Mouse (Mus musculus) inflammation-experienced regulatory T-cells, adult 6 months (primary cell): ENCODE data around the gene Snrpe. TPM values are rescaled to one million over a fixed set of nuclear protein-coding genes. Genes with fewer than 3 reads are reported as not detected.

Experiments
- ATAC-seq: one replicate; pipeline ENCODE4 v1.8.0; 2017
- polyA plus RNA-seq, 3 experiments: library from polyadenylated mRNA; unstranded; fragments of 100-300 nt; shearing (Covaris generic); gene quantifications; one replicate each; pipeline ENCODE4 v1.2.1; 2017

Gene Snrpe
- 100 to 1,000 TPM; 348 to 504 (median 400) TPM for polyA plus RNA-seq

GRCm38 (mm10) chr1:133609771-133610502 is at the start of gene Snrpe:
Gene Snrpe, minus strand, starts transcription at chr1:133610291.
- peak; percentile 99 for ATAC-seq

DNA sequence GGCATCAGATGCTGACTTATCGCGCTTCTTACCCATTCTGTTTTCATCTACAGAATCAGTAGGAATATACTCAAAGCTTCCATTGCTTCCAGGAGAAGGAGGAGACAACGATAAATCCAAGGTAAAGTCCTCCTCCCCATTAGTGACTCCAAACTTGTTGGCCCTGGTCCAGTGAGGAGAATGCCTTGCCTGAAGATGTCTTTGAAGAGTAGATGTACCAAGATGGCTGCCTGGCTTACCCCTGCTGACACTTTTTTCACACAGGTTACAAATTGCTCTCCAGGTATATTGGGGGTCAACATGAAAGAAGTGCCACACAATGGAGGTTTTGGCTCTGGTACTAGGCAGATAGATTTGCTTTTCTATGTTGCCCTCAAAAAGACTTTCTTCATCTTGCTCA is 48.8 kb upstream of the Snrpe start:
- ATAC-seq: no peak

DNA sequence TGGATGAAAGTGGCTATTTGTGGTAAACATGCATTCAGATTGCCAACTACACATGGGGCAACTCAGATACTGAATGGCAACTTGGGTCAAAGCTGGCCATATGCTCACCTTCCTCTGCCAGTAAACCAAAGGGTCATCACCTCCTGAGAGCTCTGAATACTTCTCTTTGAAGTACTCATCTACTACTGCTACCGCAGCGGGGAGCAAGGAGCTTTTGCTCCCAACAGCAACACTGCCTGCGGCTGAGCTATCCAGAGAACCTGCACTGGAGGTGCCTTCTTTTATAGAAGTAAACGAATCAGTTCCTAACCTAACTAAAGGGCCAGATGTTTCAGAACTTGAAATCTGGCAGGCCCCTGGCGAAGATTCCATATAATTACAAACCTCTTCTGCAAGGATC is 46.7 kb upstream of the Snrpe start:
- no peak for ATAC-seq

- no peak for ATAC-seq
Measured at GRCm38 (mm10) chr1:133653033-133653432, 42.9 kb upstream of the Snrpe start.

- ATAC-seq: peak; percentile 41
Measured at GRCm38 (mm10) chr1:133650288-133651055, 40.4 kb upstream of the Snrpe start.

DNA sequence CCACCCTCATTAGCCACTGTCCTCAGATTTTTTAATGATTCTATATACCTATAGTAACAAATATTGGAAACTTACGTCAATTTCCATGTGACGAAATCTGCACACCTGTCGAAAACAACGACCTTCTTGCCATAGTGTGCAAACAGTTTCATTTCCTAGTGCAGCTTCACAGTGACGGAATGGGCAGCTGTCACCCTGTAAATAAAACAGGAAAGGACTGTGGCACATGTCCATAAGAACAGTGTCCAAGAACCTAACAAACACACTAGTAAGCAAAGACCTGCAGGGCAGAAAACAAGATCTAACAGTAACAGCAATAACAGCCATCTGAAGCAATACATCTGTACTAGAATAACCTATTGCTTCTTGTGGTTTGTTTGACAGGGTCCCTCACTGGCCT is 35.6 kb upstream of the Snrpe start:
- ATAC-seq: no peak

GRCm38 (mm10) chr1:133641163-133641562 is 31.1 kb upstream of the Snrpe start:
- ATAC-seq: no peak

GRCm38 (mm10) chr1:133638517-133638916 is 28.4 kb upstream of the Snrpe start:
- no peak for ATAC-seq

GRCm38 (mm10) chr1:133632168-133632567 is 22.1 kb upstream of the Snrpe start:
- no peak for ATAC-seq

DNA sequence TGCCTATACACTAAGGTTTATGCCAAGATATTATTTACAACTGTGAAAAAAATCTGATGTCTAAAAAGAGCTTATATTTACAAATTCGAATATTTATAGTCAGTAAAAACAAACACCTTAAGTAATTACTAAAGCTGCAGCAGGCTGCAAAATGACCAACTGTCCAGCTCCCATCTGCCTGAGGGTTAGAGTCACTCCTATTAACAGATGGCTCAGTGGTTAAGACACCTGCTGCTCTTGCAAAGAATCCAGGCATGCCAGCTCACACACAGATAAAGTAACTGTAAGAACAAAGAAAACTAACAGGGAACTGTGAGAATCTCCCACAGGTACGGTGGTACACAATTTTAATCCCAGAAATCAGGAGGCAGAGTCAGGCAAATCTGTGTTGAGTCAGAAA is 15.0 kb upstream of the Snrpe start:
- no peak for ATAC-seq

GRCm38 (mm10) chr1:133618311-133618710 is 8.2 kb upstream of the Snrpe start:
- no peak for ATAC-seq

DNA sequence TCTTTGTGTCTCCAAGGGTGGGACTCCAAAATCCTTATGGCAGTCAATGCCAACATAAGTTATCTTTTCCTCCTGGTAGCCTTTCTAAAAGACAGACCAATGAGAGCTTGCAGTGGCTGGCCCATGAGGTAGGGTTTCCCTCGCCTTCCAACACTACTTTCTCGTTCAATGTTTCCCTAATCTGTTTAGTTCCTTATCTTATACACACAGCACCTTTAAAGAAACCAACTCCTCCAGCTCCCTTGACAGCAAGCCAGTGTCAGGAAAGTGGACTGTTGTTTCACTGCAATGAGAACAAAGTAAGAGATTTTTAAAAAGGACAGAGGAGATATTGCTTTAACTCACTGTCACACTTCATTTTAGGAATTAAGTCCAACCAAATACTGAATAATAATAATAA is 7.8 kb upstream of the Snrpe start:
- no peak for ATAC-seq

DNA sequence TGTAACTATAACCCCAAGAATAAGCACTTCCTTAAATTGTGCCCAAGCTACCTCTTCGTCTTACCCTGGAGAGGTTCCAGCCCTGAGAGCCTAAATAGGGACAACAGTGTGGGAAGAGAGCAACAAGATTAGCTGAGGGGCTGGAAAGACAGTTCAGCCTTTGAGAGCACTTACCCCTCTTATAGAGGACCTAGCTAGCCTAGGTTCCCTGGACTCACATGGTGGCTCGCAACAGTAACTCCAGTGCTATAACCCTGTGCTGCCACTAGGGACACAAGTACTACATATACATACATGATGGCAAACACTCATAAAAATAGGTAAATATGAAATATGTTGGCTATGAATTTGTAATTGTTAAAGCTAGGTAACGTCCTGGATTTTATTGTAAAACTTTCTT is 3.7 kb upstream of the Snrpe start:
- ATAC-seq: no peak

DNA sequence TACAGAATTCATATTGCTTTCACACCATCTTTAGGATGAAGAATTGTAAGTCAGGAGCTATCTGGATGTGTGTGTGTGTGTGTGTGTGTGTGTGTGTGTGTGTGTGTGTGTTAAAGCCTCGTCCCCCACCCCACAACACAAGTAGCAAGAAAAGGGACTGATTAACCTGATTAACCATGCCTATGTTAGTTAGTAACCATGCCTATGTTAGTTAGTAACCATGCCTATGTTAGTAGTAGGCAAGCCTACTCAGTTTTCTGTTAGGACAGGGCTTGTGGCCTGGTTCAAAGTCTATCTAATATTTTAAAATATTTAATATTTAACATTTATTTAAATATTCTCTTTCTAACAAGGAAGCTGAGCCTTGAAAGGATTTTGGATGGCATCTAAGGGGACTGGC is 1.3 kb upstream of the Snrpe start:
- no peak for ATAC-seq

GRCm38 (mm10) chr1:133610601-133611000 is 510 bp upstream of the Snrpe start:
- ATAC-seq: no peak

GRCm38 (mm10) chr1:133603174-133603573 is 6.9 kb downstream of the Snrpe start:
- no peak for ATAC-seq

GRCm38 (mm10) chr1:133596298-133597007 is 13.6 kb downstream of the Snrpe start:
- no peak for ATAC-seq

DNA sequence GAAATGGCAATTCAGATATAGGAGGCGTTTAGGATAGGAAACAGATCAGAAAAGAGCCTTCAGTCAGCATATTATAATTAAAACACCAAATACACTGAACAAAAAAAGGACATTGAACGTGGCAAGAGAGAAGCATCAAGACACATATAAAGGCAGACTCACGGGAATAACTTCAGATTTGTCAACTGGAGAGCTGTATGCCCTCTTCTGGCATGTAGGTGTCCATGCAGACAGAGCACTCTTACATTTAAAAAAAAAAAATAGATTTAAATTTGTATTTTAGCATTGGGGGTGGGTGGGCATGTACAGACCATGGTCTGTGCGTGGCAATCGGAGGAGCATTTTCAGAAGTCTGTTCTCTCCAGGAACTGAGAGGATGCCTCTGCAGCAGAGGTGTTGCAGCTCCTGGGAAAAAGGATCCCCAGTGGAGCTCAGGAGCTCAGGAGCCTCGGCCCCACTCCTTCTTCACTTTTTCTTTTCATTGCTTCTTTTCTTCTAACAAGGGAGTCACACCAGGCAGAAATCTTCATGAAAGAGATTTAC is 24.0 kb downstream of the Snrpe start:
- no peak for ATAC-seq

DNA sequence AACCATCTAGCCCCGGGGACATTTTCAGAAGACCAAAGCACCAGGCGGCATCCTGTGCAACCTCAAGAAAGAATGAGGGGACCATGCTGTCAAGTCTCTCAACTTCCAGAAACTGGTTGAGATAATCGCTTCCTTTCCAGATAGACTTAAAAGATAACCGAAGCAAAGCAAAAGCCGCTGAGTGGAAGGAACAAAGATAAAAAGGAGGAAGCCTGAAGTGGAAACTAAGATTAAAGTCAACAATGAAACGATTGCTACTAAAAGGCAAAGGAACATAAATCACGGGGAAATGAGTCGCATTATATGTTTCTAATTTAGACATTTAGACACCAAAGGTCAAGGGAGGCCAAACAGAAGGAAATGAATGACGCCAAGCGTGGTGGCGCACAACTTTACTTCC is 38.8 kb downstream of the Snrpe start:
- ATAC-seq: no peak
